Mouse (Mus musculus) E14TG2a.4 (cell line): ENCODE data around the gene Clint1.

ENCODE experiments used
- CTCF ChIP-seq: conservative IDR thresholded peaks from 2 replicates; pipeline ENCODE4 v1.5.1; 2014; ENCODE audit warnings: low read length
- NANOG ChIP-seq: IDR thresholded peaks from 2 replicates; pipeline ENCODE4 v1.6.1; 2014; ENCODE audit warnings: borderline replicate concordance, low read length, mixed read lengths

DNA sequence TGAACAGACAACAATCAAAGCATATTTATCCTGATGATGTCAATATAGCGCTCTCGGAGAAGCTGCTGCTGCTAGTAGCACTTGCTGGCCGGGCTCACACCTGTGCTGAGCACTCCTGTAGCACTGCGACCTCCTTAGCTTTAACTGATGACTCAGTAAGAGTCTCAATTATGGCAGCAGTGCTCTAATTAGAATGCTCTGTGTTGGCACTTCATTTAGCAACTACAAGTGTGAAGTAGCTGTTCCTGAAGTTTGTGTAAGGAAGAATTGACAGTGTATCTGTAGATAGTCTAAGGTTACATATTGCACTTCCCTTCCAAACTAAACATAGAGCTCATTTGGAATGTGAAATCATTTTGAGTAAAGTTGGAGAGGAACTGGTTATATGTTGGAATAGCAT lies 14.7 kb downstream of the Clint1 start:
- TF ChIP-seq CTCF (no peak), NANOG (no peak)
